Mouse (Mus musculus) erythroblast, embryonic 14.5 days (primary cell): ENCODE data around the gene Tcf7.

Experiments used
- GATA1 ChIP-seq: IDR thresholded peaks from 2 replicates; pipeline ENCODE4 v1.6.1; 2012; ENCODE audit warnings: low read length, inconsistent platforms, mixed read lengths
- TAL1 ChIP-seq: IDR thresholded peaks from 3 replicates; pipeline ENCODE4 v1.6.1; 2012; ENCODE audit warnings: low read length, inconsistent platforms, mixed read lengths

- TF ChIP-seq TAL1 (no peak), GATA1 (no peak)
These were observed 16.9 kb upstream of the Tcf7 start for GRCm38 (mm10) chr11:52299687-52300086.
